Mouse (Mus musculus): ENCODE results near the gene Slc40a1. TPM values are rescaled to one million over a fixed set of nuclear protein-coding genes. Genes with fewer than 3 reads are reported as not detected.

The Slc40a1 gene
- polyA plus RNA-seq, 1 experiment from 2014 or later = 14.3 TPM

- H3K4me1 ChIP-seq = peaks cover 31% of the 10 kb centered on the region
- ATAC-seq (ENCODE audit: insufficient number of reproducible peaks, insufficient read depth, low FRiP score, low TSS enrichment, low read depth) = no peak
- 94% methylated on average over 3 of the region's 3 CpGs for WGBS
These were observed 62.7 kb downstream of the Slc40a1 start for GRCm38 (mm10) chr1:45863641-45864040.

GRCm38 (mm10) chr1:45861162-45861561 lies 65.2 kb downstream of the Slc40a1 start:
- Histone ChIP-seq H3K4me3 (no peak overlapping the region), H3K4me1 (peaks cover 30% of the 10 kb centered on the region), H3K9ac (no peak overlapping the region), H3K36me3 (no peaks in the 10 kb centered on the region), H3K27me3 (no peaks in the 10 kb centered on the region), H3K27ac (no peak overlapping the region), H3K9me3 (no peaks in the 10 kb centered on the region), H3K4me2 (no peak overlapping the region)
- ATAC-seq (ENCODE audit: insufficient number of reproducible peaks, insufficient read depth, low FRiP score, low TSS enrichment, low read depth) = no peak

More at GRCm38 (mm10) chr1:45863641-45864040, 62.7 kb downstream of the Slc40a1 start:
- H3K36me3 ChIP-seq = no peaks in the 10 kb centered on the region
- no peak overlapping the region for H3K4me3 ChIP-seq
- no peak overlapping the region for H3K9ac ChIP-seq
- no peak overlapping the region for H3K4me2 ChIP-seq
- no peaks in the 10 kb centered on the region for H3K27me3 ChIP-seq
- no peak overlapping the region for H3K27ac ChIP-seq
- no peaks in the 10 kb centered on the region for H3K9me3 ChIP-seq

- Histone ChIP-seq H3K27ac (no peak overlapping the region), H3K4me2 (peak overlapping the region; percentile 24)
- WGBS = 18% methylated on average over 5 of the region's 5 CpGs
These were observed 66.0 kb downstream of the Slc40a1 start for GRCm38 (mm10) chr1:45860349-45860748.

More at GRCm38 (mm10) chr1:45860349-45860748, 66.0 kb downstream of the Slc40a1 start:
- Histone ChIP-seq H3K27me3 (no peaks in the 10 kb centered on the region), H3K9ac (no peak overlapping the region), H3K36me3 (no peaks in the 10 kb centered on the region), H3K4me3 (no peak overlapping the region), H3K4me1 (peaks cover 25% of the 10 kb centered on the region), H3K9me3 (no peaks in the 10 kb centered on the region)
- no peak for ATAC-seq (ENCODE audit: insufficient number of reproducible peaks, insufficient read depth, low FRiP score, low TSS enrichment, low read depth)

Other genes with a start within 250 kb of the Slc40a1 start
- 73.6 and 84.8 TPM in 2 replicates for gene Wdr75, start 131.4 kb downstream of the Slc40a1 start, polyA plus RNA-seq (2015; fragmentation: Nextera tagmentation; extraction: Ambion mirVana)
- not detected in 2 replicates for gene Gm5269, start 36.2 kb downstream of the Slc40a1 start, polyA plus RNA-seq (2015; fragmentation: Nextera tagmentation; extraction: Ambion mirVana)
- 1.9 TPM in 2 replicates for gene Dnah7b, start 139.8 kb upstream of the Slc40a1 start, polyA plus RNA-seq (2015; fragmentation: Nextera tagmentation; extraction: Ambion mirVana)

All from embryonic facial prominence, embryonic 13.5 days (tissue).